ENCODE assay signal across 30 mouse cellular contexts in genomic region chr4:147963623-147964022, GRCm38 (mm10). TPM values are rescaled to one million over a fixed set of nuclear protein-coding genes. Genes with fewer than 3 reads are reported as not detected.
DNase-seq lines count a peak whose midpoint lies in the region; ATAC-seq and TF ChIP-seq lines count a peak whose summit lies in the region.
"Had no signal": no experiment of that assay in that cellular context is flagged by ENCODE, and none has a peak within 500 bp of the region (broad histone marks: within the 10 kb centered on the region; RNA-seq: fewer than 3 reads in every experiment).

No protein-coding gene starts in this region.

- H3K4me3 ChIP-seq in spleen, adult 2 months (ENCODE audit: extremely low read depth, insufficient read depth, insufficient read length), result no peak overlapping the region
- H3K4me3 ChIP-seq in heart, embryonic 11.5 days (ENCODE audit: low read depth, low read length), result no peak overlapping the region
- no peak overlapping the region for H3K4me3 ChIP-seq in heart, embryonic 16.5 days (ENCODE audit: low read length)
- no peak overlapping the region for H3K4me3 ChIP-seq in liver, embryonic 12.5 days
- H3K4me3 ChIP-seq: embryonic facial prominence, embryonic 12.5 days; forebrain, embryonic 15.5 days; hindbrain, embryonic 10.5 days; hindbrain, embryonic 15.5 days; kidney, embryonic 15.5 days; layer of hippocampus, adult 2 months; limb, embryonic 13.5 days; midbrain, embryonic 12.5 days; neural tube, embryonic 13.5 days had no signal

- no peak for DNase-seq in spleen, adult 2 months (ENCODE audit: low read depth in 1 of 2, low spot score in 2 of 2)
- DNase-seq in spleen, postnatal 14 days (ENCODE audit: low spot score in 2 of 2), result no peak
- no peak for DNase-seq in kidney, adult 8-10 months
- DNase-seq in spleen, postnatal 36 days (ENCODE audit: low spot score in 2 of 2), result no peak
- DNase-seq: adrenal gland, postnatal 10 days; cerebellum, adult 11 months; cerebellum, adult 9-11 months; embryo, embryonic 11 days; kidney, adult 11 months; kidney, postnatal 25 days; liver, postnatal 0 days; lung, postnatal 36 days; thymus, adult 18-20 months; thymus, postnatal 36 days had no signal

- 79% methylated on average over 15 of the region's 15 CpGs for WGBS in spleen, adult 2 months
- WGBS in heart, embryonic 11.5 days (ENCODE audit: insufficient replicate concordance), result 64% methylated on average over 15 of the region's 15 CpGs
- 52% methylated on average over 15 of the region's 15 CpGs for WGBS in heart, embryonic 16.5 days
- 76% methylated on average over 15 of the region's 15 CpGs for WGBS in liver, embryonic 12.5 days (ENCODE audit: insufficient replicate concordance)

- no peaks in the 10 kb centered on the region for H3K36me3 ChIP-seq in spleen, adult 2 months (ENCODE audit: control insufficient read depth, insufficient read depth, low read length)
- no peaks in the 10 kb centered on the region for H3K36me3 ChIP-seq in heart, embryonic 11.5 days (ENCODE audit: control insufficient read depth, insufficient read depth, low read length)
- H3K36me3 ChIP-seq in heart, embryonic 16.5 days (ENCODE audit: control insufficient read depth, insufficient read depth), result no peaks in the 10 kb centered on the region
- no peaks in the 10 kb centered on the region for H3K36me3 ChIP-seq in liver, embryonic 12.5 days
- H3K36me3 ChIP-seq: embryonic facial prominence, embryonic 12.5 days; forebrain, embryonic 15.5 days; hindbrain, embryonic 10.5 days; hindbrain, embryonic 15.5 days; kidney, embryonic 15.5 days; limb, embryonic 13.5 days; midbrain, embryonic 12.5 days; neural tube, embryonic 13.5 days had no signal

- H3K9me3 ChIP-seq in heart, embryonic 11.5 days (replicated peaks; ENCODE audit: control insufficient read depth, low read length), result no peaks in the 10 kb centered on the region
- H3K9me3 ChIP-seq in heart, embryonic 16.5 days (replicated peaks; ENCODE audit: control insufficient read depth, low read length), result no peaks in the 10 kb centered on the region
- H3K9me3 ChIP-seq in liver, embryonic 12.5 days (replicated peaks), result no peaks in the 10 kb centered on the region
- H3K9me3 ChIP-seq: embryonic facial prominence, embryonic 12.5 days; forebrain, embryonic 15.5 days; hindbrain, embryonic 10.5 days; hindbrain, embryonic 15.5 days; kidney, embryonic 15.5 days; limb, embryonic 13.5 days; midbrain, embryonic 12.5 days; neural tube, embryonic 13.5 days had no signal

- ATAC-seq in heart, embryonic 11.5 days (replicated peaks; ENCODE audit: insufficient number of reproducible peaks, low FRiP score, low TSS enrichment), result peak; percentile 32
- ATAC-seq in heart, embryonic 16.5 days (replicated peaks; ENCODE audit: extremely low read depth, insufficient read depth, low FRiP score), result peak; percentile 46
- no peak for ATAC-seq in liver, embryonic 12.5 days
- ATAC-seq: CD4-positive, CD25-positive, alpha-beta regulatory T cell, adult 4 months; forebrain, embryonic 15.5 days; inflammation-experienced regulatory T-cells, adult 6 months; liver, postnatal 0 days had no signal

- TF ChIP-seq CTCF in spleen, adult 2 months (IDR thresholded peaks at IDR 0.05; ENCODE audit: extremely low read depth, insufficient read depth, insufficient read length, insufficient replicate concordance), result no peak

- H3K27me3 ChIP-seq in spleen, adult 2 months (ENCODE audit: control insufficient read depth, insufficient read depth, low read length), result no peaks in the 10 kb centered on the region; the same call in 1 of the 2 replicates
- 0 out of 2 replicates have a peak, but pooled peaks cover 14% of the 10 kb centered on the region for H3K27me3 ChIP-seq in heart, embryonic 11.5 days (ENCODE audit: control insufficient read depth, insufficient read depth, low read length)
- no peaks in the 10 kb centered on the region for H3K27me3 ChIP-seq in heart, embryonic 16.5 days (ENCODE audit: control insufficient read depth, insufficient read depth, low read length)
- H3K27me3 ChIP-seq in liver, embryonic 12.5 days (replicated peaks), result peaks cover 11% of the 10 kb centered on the region; the same call in 1 of the 2 replicates
- H3K27me3 ChIP-seq: embryonic facial prominence, embryonic 12.5 days; forebrain, embryonic 15.5 days; hindbrain, embryonic 15.5 days; kidney, embryonic 15.5 days; limb, embryonic 13.5 days; midbrain, embryonic 12.5 days; neural tube, embryonic 13.5 days had no signal

- H3K4me2 ChIP-seq in heart, embryonic 11.5 days, result peak overlapping the region; percentile 33; the same call in 1 of the 2 replicates
- peak overlapping the region; percentile 38; the same call in 1 of the 2 replicates for H3K4me2 ChIP-seq in heart, embryonic 16.5 days (ENCODE audit: low read depth, low read length)
- no peak overlapping the region for H3K4me2 ChIP-seq in liver, embryonic 12.5 days
- H3K4me2 ChIP-seq: embryonic facial prominence, embryonic 12.5 days; forebrain, embryonic 15.5 days; hindbrain, embryonic 15.5 days; kidney, embryonic 15.5 days; limb, embryonic 13.5 days; liver, embryonic 11.5 days; midbrain, embryonic 12.5 days; neural tube, embryonic 13.5 days had no signal

- TF ChIP-seq POLR2A in spleen, adult 2 months (IDR thresholded peaks at IDR 0.05; ENCODE audit: low read depth, low read length), result no peak

- H3K4me1 ChIP-seq in spleen, adult 2 months (ENCODE audit: control insufficient read depth, insufficient read depth, insufficient read length), result no peaks in the 10 kb centered on the region; the same call in 1 of the 2 replicates
- H3K4me1 ChIP-seq in heart, embryonic 11.5 days (ENCODE audit: control insufficient read depth, insufficient read depth, low read length), result peaks cover 10% of the 10 kb centered on the region
- peaks cover 18% of the 10 kb centered on the region for H3K4me1 ChIP-seq in heart, embryonic 16.5 days (ENCODE audit: control insufficient read depth, insufficient read depth, low read length)
- no peaks in the 10 kb centered on the region for H3K4me1 ChIP-seq in liver, embryonic 12.5 days
- H3K4me1 ChIP-seq: embryonic facial prominence, embryonic 12.5 days; forebrain, embryonic 15.5 days; hindbrain, embryonic 15.5 days; kidney, embryonic 15.5 days; limb, embryonic 13.5 days; midbrain, embryonic 12.5 days; neural tube, embryonic 13.5 days had no signal

- H3K27ac ChIP-seq in spleen, adult 2 months (ENCODE audit: insufficient read depth, low read length), result peak overlapping the region; percentile 19; the same call in 1 of the 2 replicates
- peak overlapping the region; percentile 84 for H3K27ac ChIP-seq in heart, embryonic 11.5 days (ENCODE audit: low read depth, low read length)
- H3K27ac ChIP-seq in heart, embryonic 16.5 days (ENCODE audit: low read length), result peak overlapping the region; percentile 74
- no peak overlapping the region for H3K27ac ChIP-seq in liver, embryonic 12.5 days
- H3K27ac ChIP-seq: embryonic facial prominence, embryonic 12.5 days; forebrain, embryonic 15.5 days; hindbrain, embryonic 10.5 days; hindbrain, embryonic 15.5 days; kidney, embryonic 15.5 days; layer of hippocampus, adult 2 months; limb, embryonic 13.5 days; midbrain, embryonic 12.5 days; neural tube, embryonic 13.5 days; stomach, postnatal 0 days had no signal

- H3K9ac ChIP-seq in heart, embryonic 11.5 days (ENCODE audit: low read depth, low read length), result no peak overlapping the region
- H3K9ac ChIP-seq in heart, embryonic 16.5 days (ENCODE audit: low read length), result 0 out of 2 replicates have a peak overlapping the region, but pooled peaks have one; percentile 48
- H3K9ac ChIP-seq in liver, embryonic 12.5 days, result no peak overlapping the region
- H3K9ac ChIP-seq: embryonic facial prominence, embryonic 12.5 days; forebrain, embryonic 15.5 days; hindbrain, embryonic 15.5 days; kidney, embryonic 15.5 days; limb, embryonic 13.5 days; liver, postnatal 0 days; midbrain, embryonic 12.5 days; neural tube, embryonic 13.5 days had no signal

RNA-seq across cellular contexts. Expression of gene Nppb, which starts 22.0 kb away (rescaled TPM):
- not detected in 2 replicates for polyA plus RNA-seq in spleen, adult 2 months (2012; rRNA removed)
- 305 and 336 TPM in 2 replicates for polyA plus RNA-seq in heart, embryonic 11.5 days (2014; fragmentation: Nextera tagmentation; extraction: Ambion mirVana)
- 159 and 197 TPM in 2 replicates for polyA plus RNA-seq in heart, embryonic 16.5 days (2015; fragmentation: Nextera tagmentation; extraction: Ambion mirVana)
- polyA plus RNA-seq in liver, embryonic 12.5 days (2016; fragmentation: Nextera tagmentation; extraction: Ambion mirVana), result not detected in 2 replicates
- polyA plus RNA-seq: CD4-positive, CD25-positive, alpha-beta regulatory T cell, adult 4 months; embryonic facial prominence, embryonic 12.5 days; forebrain, embryonic 15.5 days; hindbrain, embryonic 10.5 days; inflammation-experienced regulatory T-cells, adult 6 months; kidney, embryonic 15.5 days; limb, embryonic 13.5 days; liver, postnatal 0 days; midbrain, embryonic 12.5 days; stomach, postnatal 0 days had no signal

RNA-seq across cellular contexts. Expression of gene 2510039O18Rik, which starts 22.9 kb away (rescaled TPM):
- polyA plus RNA-seq in spleen, adult 2 months (2012; rRNA removed), result 80.5 and 111 TPM in 2 replicates
- 16.4 and 16.5 TPM in 2 replicates for polyA plus RNA-seq in heart, embryonic 11.5 days (2014; fragmentation: Nextera tagmentation; extraction: Ambion mirVana)
- polyA plus RNA-seq in heart, embryonic 16.5 days (2015; fragmentation: Nextera tagmentation; extraction: Ambion mirVana), result 12.1 and 14.2 TPM in 2 replicates
- 19.1 and 21.0 TPM in 2 replicates for polyA plus RNA-seq in liver, embryonic 12.5 days (2016; fragmentation: Nextera tagmentation; extraction: Ambion mirVana)

RNA-seq across cellular contexts. Expression of gene Plod1, which starts 27.1 kb away (rescaled TPM):
- 16.2 and 16.7 TPM in 2 replicates for polyA plus RNA-seq in spleen, adult 2 months (2012; rRNA removed)
- polyA plus RNA-seq in heart, embryonic 11.5 days (2014; fragmentation: Nextera tagmentation; extraction: Ambion mirVana), result 40.1 and 50.2 TPM in 2 replicates
- polyA plus RNA-seq in heart, embryonic 16.5 days (2015; fragmentation: Nextera tagmentation; extraction: Ambion mirVana), result 58.5 and 62.7 TPM in 2 replicates
- 26.4 TPM in 2 replicates for polyA plus RNA-seq in liver, embryonic 12.5 days (2016; fragmentation: Nextera tagmentation; extraction: Ambion mirVana)

RNA-seq across cellular contexts. Expression of gene Nppa, which starts 36.9 kb away (rescaled TPM):
- polyA plus RNA-seq in spleen, adult 2 months (2012; rRNA removed), result 0.32 TPM in 1 of 2 replicates, not detected in the other
- 5,496 and 5,973 TPM in 2 replicates for polyA plus RNA-seq in heart, embryonic 11.5 days (2014; fragmentation: Nextera tagmentation; extraction: Ambion mirVana)
- 4,431 and 6,649 TPM in 2 replicates for polyA plus RNA-seq in heart, embryonic 16.5 days (2015; fragmentation: Nextera tagmentation; extraction: Ambion mirVana)
- 1.3 and 2.0 TPM in 2 replicates for polyA plus RNA-seq in liver, embryonic 12.5 days (2016; fragmentation: Nextera tagmentation; extraction: Ambion mirVana)
- polyA plus RNA-seq: CD4-positive, CD25-positive, alpha-beta regulatory T cell, adult 4 months; inflammation-experienced regulatory T-cells, adult 6 months; limb, embryonic 13.5 days had no signal

RNA-seq across cellular contexts. Expression of gene Mfn2, which starts 59.1 kb away (rescaled TPM):
- 18.4 and 18.8 TPM in 2 replicates for polyA plus RNA-seq in spleen, adult 2 months (2012; rRNA removed)
- polyA plus RNA-seq in heart, embryonic 11.5 days (2014; fragmentation: Nextera tagmentation; extraction: Ambion mirVana), result 61.8 and 95.4 TPM in 2 replicates
- polyA plus RNA-seq in heart, embryonic 16.5 days (2015; fragmentation: Nextera tagmentation; extraction: Ambion mirVana), result 164 and 184 TPM in 2 replicates
- 25.4 and 27.1 TPM in 2 replicates for polyA plus RNA-seq in liver, embryonic 12.5 days (2016; fragmentation: Nextera tagmentation; extraction: Ambion mirVana)

Comparison
In these comparisons a context has a peak if more than half of its experiments do, and no peak if none do; other contexts are left out.
1. RNA of gene Nppb, which starts 22.0 kb away (polyA plus RNA-seq): 305 to 336 TPM in heart, embryonic 11.5 days and 159 to 197 TPM in heart, embryonic 16.5 days; not detected in spleen, adult 2 months and not detected in liver, embryonic 12.5 days; every median in the first group is over 100 times any median in the second.